Mouse (Mus musculus): ENCODE results near the gene Gm28230.

- TF ChIP-seq CTCF (IDR thresholded peaks at IDR 0.05): no peak
- TF ChIP-seq EP300 (IDR thresholded peaks at IDR 0.05; ENCODE audit: insufficient read depth, low read depth, low read length): no peak
Measured at GRCm38 (mm10) chr2:74689574-74690337, 36.8 kb upstream of the Gm28230 start.
